In genomic region chr16:97685603-97686285, GRCm38 (mm10) we compare ENCODE assay signal across 16 mouse cellular contexts.
DNase-seq lines count a peak whose midpoint lies in the region; ATAC-seq and TF ChIP-seq lines count a peak whose summit lies in the region.
"Had no signal": no experiment of that assay in that cellular context is flagged by ENCODE, and none has a peak within 500 bp of the region (broad histone marks: within the 10 kb centered on the region; RNA-seq: fewer than 3 reads in every experiment).

No protein-coding gene starts in this region.

- H3K27me3 ChIP-seq in lung, postnatal 0 days (replicated peaks; ENCODE audit: insufficient read depth, low read length): no peaks in the 10 kb centered on the region
- no peaks in the 10 kb centered on the region for H3K27me3 ChIP-seq in liver, postnatal 0 days (ENCODE audit: insufficient read depth, low read length)
- H3K27me3 ChIP-seq: hindbrain, embryonic 13.5 days; limb, embryonic 13.5 days; midbrain, embryonic 15.5 days; neural tube, embryonic 12.5 days had no signal

- TF ChIP-seq CTCF in lung, postnatal 0 days (IDR thresholded peaks at IDR 0.05): no peak
- no peak for TF ChIP-seq CTCF in liver, postnatal 0 days (IDR thresholded peaks at IDR 0.05; ENCODE audit: low read depth)

- H3K27ac ChIP-seq in lung, postnatal 0 days (ENCODE audit: low read length): peak overlapping the region; percentile 75
- H3K27ac ChIP-seq in liver, postnatal 0 days (ENCODE audit: low read depth): no peak overlapping the region
- H3K27ac ChIP-seq: hindbrain, embryonic 13.5 days; left cerebral cortex, adult 2 months; limb, embryonic 13.5 days; midbrain, embryonic 15.5 days; neural tube, embryonic 12.5 days had no signal

- peak; percentile 40 for DNase-seq in urinary bladder, postnatal 25 days (ENCODE audit: low spot score)
- DNase-seq in urinary bladder, postnatal 10 days (ENCODE audit: low spot score): no peak
- peak; percentile 46 for DNase-seq in kidney, postnatal 10 days
- peak; percentile 89 for DNase-seq in lung, postnatal 0 days (ENCODE audit: low spot score)
- DNase-seq in urinary bladder, postnatal 36 days (ENCODE audit: low spot score in 2 of 2): peak; percentile 52 to 60
- no peak for DNase-seq in spleen, postnatal 14 days (ENCODE audit: low spot score in 2 of 2)
- DNase-seq in liver, postnatal 0 days: no peak
- no peak for DNase-seq in ovary, postnatal 36 days (ENCODE audit: low spot score)
- DNase-seq: cerebellum, adult 8-10 months; embryo, embryonic 11 days; thymus, adult 18-20 months had no signal

- no peaks in the 10 kb centered on the region for H3K36me3 ChIP-seq in lung, postnatal 0 days (ENCODE audit: insufficient read depth, low read length)
- H3K36me3 ChIP-seq in liver, postnatal 0 days (replicated peaks; ENCODE audit: insufficient read depth, low read length): no peaks in the 10 kb centered on the region
- H3K36me3 ChIP-seq: hindbrain, embryonic 13.5 days; limb, embryonic 13.5 days; midbrain, embryonic 15.5 days; neural tube, embryonic 12.5 days had no signal

- no peak overlapping the region for H3K4me3 ChIP-seq in lung, postnatal 0 days (ENCODE audit: low read depth, low read length)
- H3K4me3 ChIP-seq in liver, postnatal 0 days (ENCODE audit: low read depth, low read length): no peak overlapping the region
- H3K4me3 ChIP-seq: hindbrain, embryonic 13.5 days; left cerebral cortex, adult 2 months; limb, embryonic 13.5 days; midbrain, embryonic 15.5 days; neural tube, embryonic 12.5 days had no signal

- no peaks in the 10 kb centered on the region for H3K9me3 ChIP-seq in lung, postnatal 0 days (ENCODE audit: low read length)
- H3K9me3 ChIP-seq in liver, postnatal 0 days (ENCODE audit: low read length): no peaks in the 10 kb centered on the region
- H3K9me3 ChIP-seq: hindbrain, embryonic 13.5 days; limb, embryonic 13.5 days; midbrain, embryonic 15.5 days; neural tube, embryonic 12.5 days had no signal

- ATAC-seq in lung, postnatal 0 days: peak; percentile 97
- no peak for ATAC-seq in liver, postnatal 0 days
- ATAC-seq: midbrain, embryonic 15.5 days had no signal

- peak; percentile 85 for TF ChIP-seq EP300 in lung, postnatal 0 days (IDR thresholded peaks at IDR 0.05)
- no peak for TF ChIP-seq EP300 in liver, postnatal 0 days (IDR thresholded peaks at IDR 0.05; ENCODE audit: low read depth)

- no peak overlapping the region for H3K4me2 ChIP-seq in lung, postnatal 0 days (replicated peaks; ENCODE audit: low read depth, low read length)
- H3K4me2 ChIP-seq in liver, postnatal 0 days (ENCODE audit: low read depth, low read length): no peak overlapping the region
- H3K4me2 ChIP-seq: hindbrain, embryonic 13.5 days; limb, embryonic 13.5 days; midbrain, embryonic 15.5 days; neural tube, embryonic 12.5 days had no signal

- no peak overlapping the region for H3K9ac ChIP-seq in lung, postnatal 0 days (replicated peaks; ENCODE audit: low read depth)
- no peak overlapping the region for H3K9ac ChIP-seq in liver, postnatal 0 days (replicated peaks)
- H3K9ac ChIP-seq: hindbrain, embryonic 13.5 days; limb, embryonic 13.5 days; midbrain, embryonic 15.5 days; neural tube, embryonic 12.5 days had no signal

- no peaks in the 10 kb centered on the region; the same call in 1 of the 2 replicates for H3K4me1 ChIP-seq in lung, postnatal 0 days (ENCODE audit: insufficient read depth, low read depth, low read length)
- no peaks in the 10 kb centered on the region for H3K4me1 ChIP-seq in liver, postnatal 0 days (ENCODE audit: insufficient read depth)
- H3K4me1 ChIP-seq: hindbrain, embryonic 13.5 days; limb, embryonic 13.5 days; midbrain, embryonic 15.5 days; neural tube, embryonic 12.5 days had no signal

- WGBS in lung, postnatal 0 days: 52% methylated on average over 1 of the region's 1 CpGs
- 61% methylated on average over 1 of the region's 1 CpGs for WGBS in liver, postnatal 0 days (ENCODE audit: insufficient replicate concordance)

Comparison
In these comparisons a context has a peak if more than half of its experiments do, and no peak if none do; other contexts are left out.
1. DNase-seq: peak in urinary bladder, postnatal 25 days (single experiment), kidney, postnatal 10 days (single experiment), lung, postnatal 0 days (single experiment) and urinary bladder, postnatal 36 days (2 of 2); none in urinary bladder, postnatal 10 days (single experiment), spleen, postnatal 14 days (0 of 2), liver, postnatal 0 days (single experiment) and ovary, postnatal 36 days (single experiment).